Mouse (Mus musculus): ENCODE data around the gene Eftud2.

Eftud2 gene

GRCm38 (mm10) chr11:102880585-102881313, at the start of gene Eftud2, which contains the start of gene Ccdc103:
TSS of gene Eftud2 (minus strand) at chr11:102880985.
TSS of gene Ccdc103 (plus strand) at chr11:102881204.
- peak; percentile 92 to 95 for DNase-seq

- peak in 1 of 2 experiments; percentile 43 for DNase-seq
These were observed 44.5 kb upstream of the Eftud2 start for GRCm38 (mm10) chr11:102925351-102925717.

GRCm38 (mm10) chr11:102924557-102925350, 44.0 kb upstream of the Eftud2 start, which contains the start of gene Kif18b:
TSS of gene Kif18b (minus strand) at chr11:102925124.
- DNase-seq: peak; percentile 92 to 95

- DNase-seq: no peak
These were observed 40.7 kb upstream of the Eftud2 start for GRCm38 (mm10) chr11:102921491-102921890.

- no peak for DNase-seq
These were observed 37.3 kb upstream of the Eftud2 start for GRCm38 (mm10) chr11:102918077-102918476.

GRCm38 (mm10) chr11:102915380-102915779, 34.6 kb upstream of the Eftud2 start:
- no peak for DNase-seq

- no peak for DNase-seq
These were observed 30.6 kb upstream of the Eftud2 start for GRCm38 (mm10) chr11:102911376-102911775.

GRCm38 (mm10) chr11:102903654-102904053, 22.9 kb upstream of the Eftud2 start:
- DNase-seq: no peak

GRCm38 (mm10) chr11:102902107-102902506, 21.3 kb upstream of the Eftud2 start:
- DNase-seq: no peak

GRCm38 (mm10) chr11:102901199-102901598, 20.4 kb upstream of the Eftud2 start:
- no peak for DNase-seq

- DNase-seq: peak; percentile 86 to 88
These were observed 20.0 kb upstream of the Eftud2 start, which contains the start of gene Gfap for GRCm38 (mm10) chr11:102900763-102901162. TSS of gene Gfap (minus strand) at chr11:102900912.

- peak; percentile 72 for DNase-seq
These were observed 17.6 kb upstream of the Eftud2 start for GRCm38 (mm10) chr11:102898408-102898807.

- DNase-seq: no peak
These were observed 15.9 kb upstream of the Eftud2 start for GRCm38 (mm10) chr11:102896641-102897040.

- no peak for DNase-seq
These were observed 15.0 kb upstream of the Eftud2 start for GRCm38 (mm10) chr11:102895779-102896178.

GRCm38 (mm10) chr11:102894716-102895115, 13.9 kb upstream of the Eftud2 start:
- DNase-seq: no peak

- peak; percentile 69 to 81 for DNase-seq
These were observed 12.3 kb upstream of the Eftud2 start for GRCm38 (mm10) chr11:102893015-102893651.

- DNase-seq: no peak
These were observed 9.3 kb upstream of the Eftud2 start for GRCm38 (mm10) chr11:102890096-102890495.

GRCm38 (mm10) chr11:102888135-102888534, 7.3 kb upstream of the Eftud2 start:
- no peak for DNase-seq

GRCm38 (mm10) chr11:102887433-102887832, 6.6 kb upstream of the Eftud2 start:
- no peak for DNase-seq

- DNase-seq: no peak
These were observed 3.9 kb upstream of the Eftud2 start, which contains the start of gene Fam187a for GRCm38 (mm10) chr11:102884616-102885219. TSS of gene Fam187a (plus strand) at chr11:102885169.

GRCm38 (mm10) chr11:102881314-102882198, 771 bp upstream of the Eftud2 start:
- DNase-seq: no peak

GRCm38 (mm10) chr11:102879558-102879957, 1.2 kb downstream of the Eftud2 start:
- DNase-seq: no peak
